Mouse (Mus musculus) right cerebral cortex, adult 2 months (tissue): ENCODE results near the gene Mapk8ip2.
"Not testable (repeated sequence)": the region's sequence is repeated elsewhere in the genome, so short reads cannot be mapped to it uniquely, and the experiment has no call there.

Source experiments
- DNase-seq, 2 experiments: peaks; one replicate each; pipeline ENCODE4 v3.0.0; 2021 to 2022; ENCODE audit warnings: low spot score in 2 of 2

The Mapk8ip2 gene

GRCm38 (mm10) chr15:89453865-89454478, at the start of gene Mapk8ip2:
Mapk8ip2 (plus strand) TSS chr15:89453913.
- peak; percentile 64 to 65 for DNase-seq

DNA sequence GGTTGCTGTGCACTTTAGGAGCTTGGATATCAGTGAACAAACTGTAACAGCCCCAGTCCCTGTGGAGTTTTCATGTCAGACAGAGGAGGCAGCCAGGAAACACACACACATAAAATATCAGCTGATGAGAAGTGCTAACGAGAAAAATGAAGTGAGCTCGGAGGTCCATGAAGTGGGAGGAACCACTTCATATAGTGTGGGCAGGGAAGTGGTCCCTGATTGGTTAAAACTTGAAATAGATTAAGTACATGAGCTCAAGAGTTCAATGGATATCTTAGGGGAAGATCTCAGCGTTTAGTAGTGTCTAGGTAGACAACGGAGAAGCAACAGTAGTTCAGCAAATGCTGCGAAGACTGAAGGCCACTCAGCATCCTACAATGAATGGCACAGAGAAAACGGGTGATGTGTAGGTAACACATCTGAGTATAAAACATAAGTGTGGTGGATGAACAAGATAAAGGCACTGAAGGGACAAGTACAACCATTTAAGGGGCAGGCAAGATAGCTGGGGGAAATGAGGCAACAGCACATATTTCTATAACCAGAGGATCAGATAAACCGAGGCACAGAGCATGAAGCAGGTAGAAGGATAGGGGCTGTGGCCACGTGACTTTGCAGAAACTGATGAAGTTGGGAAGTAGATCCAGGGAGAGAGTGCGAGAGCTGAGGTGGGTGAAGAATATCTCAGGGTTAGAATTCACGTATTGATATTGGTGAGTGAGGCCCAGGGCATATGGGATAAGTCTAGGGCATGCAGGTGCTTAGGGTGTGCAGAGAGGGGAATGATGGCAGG, 48.7 kb upstream of the Mapk8ip2 start:
- no peak for DNase-seq

DNA sequence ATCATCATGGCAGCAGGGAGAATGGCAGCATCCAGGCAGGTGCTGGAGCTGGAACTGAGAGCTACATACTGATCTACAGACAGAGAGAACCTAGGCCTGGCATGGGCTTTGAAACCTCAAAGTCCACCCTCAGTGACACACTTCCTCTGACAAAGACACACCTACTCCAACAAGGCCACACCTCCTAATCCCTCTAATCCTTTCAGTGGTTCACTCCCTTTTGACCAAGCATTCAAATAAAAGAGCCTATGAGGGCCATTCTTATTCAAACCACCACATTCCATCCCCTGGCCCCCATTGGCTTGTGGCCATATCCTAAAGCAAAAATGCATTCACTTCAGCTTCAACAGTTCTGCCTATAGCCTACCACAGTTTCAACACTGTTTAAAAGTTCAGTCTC, 47.0 kb upstream of the Mapk8ip2 start:
- DNase-seq = no peak

GRCm38 (mm10) chr15:89410118-89410517, 43.6 kb upstream of the Mapk8ip2 start, which contains the start of gene Syce3:
Syce3 (minus strand) TSS chr15:89410503.
- DNase-seq = no peak

DNA sequence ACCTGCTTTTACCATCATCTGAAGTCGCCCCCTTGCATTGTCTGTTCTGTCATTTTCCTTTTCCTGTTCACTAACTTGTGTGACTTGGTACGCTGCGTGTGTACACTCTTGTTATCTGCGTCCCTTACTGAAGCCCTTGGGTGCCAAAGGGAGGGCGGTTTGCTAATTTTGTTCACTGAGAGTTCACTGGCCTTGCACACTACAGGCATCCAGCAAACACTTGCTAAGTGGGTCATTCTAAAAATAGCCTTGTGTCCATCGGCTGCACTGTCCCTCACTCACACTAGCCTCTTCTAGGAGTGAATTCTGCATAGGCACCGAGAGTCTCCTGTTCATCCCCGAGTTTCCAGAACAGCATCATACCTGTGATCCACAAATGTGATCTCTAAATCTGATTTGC, 38.4 kb upstream of the Mapk8ip2 start:
- DNase-seq = no peak

DNA sequence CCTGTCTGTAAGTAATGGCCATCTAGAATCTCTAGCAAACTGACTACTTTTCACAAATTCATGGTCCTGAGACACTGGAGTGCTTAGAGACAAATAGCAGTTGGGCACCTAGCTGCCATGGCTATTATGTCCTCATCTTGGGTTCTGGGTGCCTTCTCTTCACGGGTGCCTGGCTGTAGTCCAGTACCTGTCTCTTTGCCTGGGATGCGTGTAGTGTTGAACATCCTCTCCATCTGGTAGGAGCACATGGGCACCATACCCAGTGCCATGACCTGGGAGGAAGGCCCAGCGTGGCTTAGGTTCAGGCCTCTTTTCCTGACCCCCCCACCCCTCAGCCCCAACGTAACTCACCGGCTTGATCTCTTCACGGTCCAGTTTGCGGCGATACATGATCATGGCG, 31.8 kb upstream of the Mapk8ip2 start:
- no peak for DNase-seq

DNA sequence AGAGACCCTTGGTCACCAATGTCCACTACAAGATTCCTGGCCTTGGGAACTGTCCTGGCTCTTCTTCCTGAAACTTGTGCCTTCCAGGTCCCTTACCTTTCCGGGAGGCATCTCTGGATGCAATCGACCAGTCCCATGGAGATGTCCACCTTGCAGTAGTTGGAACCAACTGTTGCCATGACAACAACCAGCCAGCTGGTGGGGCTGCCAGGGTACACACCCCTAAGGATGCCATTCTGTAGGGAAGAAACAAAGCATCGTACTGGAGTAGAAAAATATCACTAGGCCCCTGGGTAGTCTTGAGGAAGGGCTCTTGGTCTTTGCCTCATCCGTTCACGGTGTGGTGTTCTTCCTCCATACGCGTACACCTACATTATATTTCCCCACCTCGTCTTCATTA, 29.1 kb upstream of the Mapk8ip2 start:
- DNase-seq = no peak

DNA sequence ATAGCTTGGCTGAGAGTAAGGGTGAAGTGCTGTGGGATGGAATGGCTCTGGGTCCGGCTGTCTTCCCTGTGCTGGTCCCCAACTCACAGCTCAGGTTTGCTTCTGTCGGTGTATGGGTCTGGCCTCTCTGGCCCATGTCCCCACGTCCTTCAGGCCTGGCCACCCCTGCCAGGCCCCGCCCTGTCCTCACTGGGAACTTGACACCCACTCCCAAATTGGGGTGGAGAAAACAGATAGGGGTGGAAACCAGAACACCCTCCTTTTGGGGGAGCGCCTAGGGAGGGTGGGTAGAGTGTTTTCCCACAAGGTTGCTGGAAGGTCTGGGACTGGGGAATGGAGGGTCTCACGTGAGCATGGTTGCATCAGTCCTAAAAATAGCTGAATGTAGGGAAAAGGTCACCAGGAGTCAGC, 28.0 kb upstream of the Mapk8ip2 start, which contains the start of gene Cpt1b:
Gene Cpt1b, minus strand, starts transcription at position 153 of the 411 bp plus-strand sequence.
- no peak for DNase-seq

- DNase-seq = no peak
Observed at GRCm38 (mm10) chr15:89426716-89427115, 27.0 kb upstream of the Mapk8ip2 start.

GRCm38 (mm10) chr15:89428136-89428790, 25.4 kb upstream of the Mapk8ip2 start:
- no peak for DNase-seq

GRCm38 (mm10) chr15:89428821-89429351, 24.8 kb upstream of the Mapk8ip2 start:
- no peak for DNase-seq

DNA sequence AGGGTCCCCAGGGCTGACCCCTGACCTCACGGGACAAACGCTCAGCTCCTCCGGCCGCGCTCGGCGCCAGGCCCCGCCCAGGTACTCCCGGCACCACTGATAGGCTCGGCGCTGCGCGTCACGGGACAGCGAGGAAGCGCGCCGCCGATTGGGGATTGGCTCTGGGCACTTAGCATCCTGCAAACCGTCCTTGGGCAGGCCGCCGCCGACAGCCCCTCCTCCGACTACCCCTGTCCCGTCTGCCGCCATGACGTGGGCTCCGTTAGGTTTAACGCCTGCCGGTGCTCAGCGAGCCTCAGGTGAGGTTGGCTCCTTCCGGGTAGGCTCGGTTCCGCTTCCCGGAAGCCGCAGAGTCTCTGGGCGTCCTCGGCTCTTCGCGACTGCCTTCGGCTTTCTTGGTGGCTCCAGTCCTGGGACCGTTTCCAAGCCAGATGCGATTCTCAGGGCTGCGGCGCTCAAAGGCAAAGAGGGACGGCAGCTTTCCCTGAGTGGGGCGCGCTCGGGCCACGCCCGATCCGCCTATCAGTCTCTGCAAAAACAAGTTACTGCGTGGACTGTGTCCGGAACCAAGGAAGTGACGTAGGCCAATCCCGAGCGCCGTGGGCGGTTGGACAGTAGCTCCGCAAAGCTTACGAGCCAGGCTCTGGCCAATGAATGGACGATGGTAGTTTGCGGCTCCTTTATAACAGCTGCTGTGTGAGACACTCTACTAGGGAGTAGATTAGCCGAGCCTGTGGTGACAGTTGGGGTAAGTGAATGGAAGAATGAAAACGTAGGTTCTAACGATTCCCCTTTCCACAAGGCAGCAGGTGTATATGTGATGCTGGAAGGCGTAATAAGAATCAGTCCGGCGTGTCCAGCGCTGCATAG, 24.1 kb upstream of the Mapk8ip2 start, which contains the start of the genes C730034F03Rik, Gm44502 and Chkb:
Gene C730034F03Rik, plus strand, starts transcription at position 238 of the 870 bp plus-strand sequence.
Gene Gm44502, minus strand, starts transcription at position 345 of the 870 bp plus-strand sequence.
Gene Chkb, minus strand, starts transcription at position 557 of the 870 bp plus-strand sequence.
- peak; percentile 95 to 99 for DNase-seq

DNA sequence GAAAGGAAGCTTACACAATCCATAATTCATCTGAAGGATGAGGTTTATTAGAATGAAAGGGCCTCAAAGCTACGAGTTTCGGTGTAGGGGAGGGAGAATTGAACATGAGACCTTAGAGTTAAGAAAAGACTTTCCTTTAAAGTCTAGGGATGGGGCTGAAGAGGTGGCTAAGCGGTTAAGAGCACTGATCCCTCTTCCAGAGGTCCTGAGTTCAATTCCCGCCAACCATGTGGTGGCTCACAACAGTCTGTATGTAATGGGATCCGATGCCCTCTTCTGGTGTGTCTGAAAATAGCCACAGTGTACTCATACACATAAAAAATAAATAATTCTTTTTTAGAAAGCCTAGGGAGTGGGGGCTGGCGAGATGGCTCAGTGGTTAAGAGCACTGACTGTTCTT, 23.4 kb upstream of the Mapk8ip2 start:
- DNase-seq = no peak

DNA sequence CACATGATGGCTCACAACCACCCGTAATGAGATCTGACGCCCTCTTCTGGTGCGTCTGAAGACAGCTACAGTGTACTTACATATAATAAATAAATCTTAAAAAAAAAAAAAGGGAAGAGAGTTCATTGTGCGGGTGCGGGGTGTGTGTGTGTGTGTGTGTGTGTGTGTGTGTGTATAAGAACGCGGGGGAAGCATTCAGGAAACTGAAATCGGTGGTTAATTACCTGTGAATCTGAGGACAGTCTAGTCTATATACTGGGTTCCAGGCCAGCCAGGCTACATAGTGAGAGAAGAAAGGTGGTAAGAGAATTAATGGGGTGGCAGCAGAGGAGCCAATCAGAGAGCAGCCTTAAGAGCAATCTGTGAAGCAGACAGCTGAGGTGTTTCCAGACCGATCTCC, 22.9 kb upstream of the Mapk8ip2 start:
- DNase-seq = not testable (repeated sequence)

DNA sequence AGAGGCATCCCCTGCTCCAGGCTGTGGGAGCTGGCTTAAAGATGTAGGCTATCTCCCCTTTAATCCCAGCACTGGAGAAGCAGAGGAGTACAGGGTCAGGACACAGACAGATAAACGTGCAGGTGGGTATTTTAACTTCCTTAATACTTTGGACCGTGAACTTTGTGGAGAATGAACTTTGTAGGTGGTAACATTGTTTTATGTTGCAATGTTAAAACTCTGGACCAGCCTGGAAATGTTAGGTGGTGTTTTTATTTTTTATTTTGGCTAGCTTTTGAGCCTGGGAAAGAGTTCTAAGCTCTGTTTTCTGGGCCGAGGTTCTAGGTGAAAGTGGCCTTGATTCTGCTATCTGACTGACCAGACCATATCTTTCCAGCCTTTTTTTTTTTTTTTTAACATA, 22.4 kb upstream of the Mapk8ip2 start:
- DNase-seq = no peak

GRCm38 (mm10) chr15:89431806-89432205, 21.9 kb upstream of the Mapk8ip2 start:
- no peak for DNase-seq

GRCm38 (mm10) chr15:89432946-89433345, 20.8 kb upstream of the Mapk8ip2 start:
- DNase-seq = no peak

DNA sequence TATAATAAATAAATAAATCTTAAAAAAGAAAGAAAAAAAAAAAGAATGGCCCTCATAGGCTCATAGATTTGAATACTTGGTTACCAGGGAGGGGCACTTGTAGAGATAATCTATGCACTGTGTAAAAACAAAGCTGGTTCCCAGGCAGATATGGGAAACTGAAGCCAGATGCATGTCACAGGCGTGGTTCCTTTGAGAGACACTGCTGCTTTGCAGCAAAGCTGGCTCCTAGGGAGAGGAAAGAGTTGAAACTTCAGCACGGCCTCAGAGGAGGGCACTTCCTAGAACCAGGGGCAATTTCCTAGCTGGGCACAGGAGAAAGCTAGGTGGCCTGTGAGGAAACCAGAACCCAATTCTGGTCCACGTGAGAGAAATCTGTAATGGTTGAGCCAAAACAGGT, 19.6 kb upstream of the Mapk8ip2 start:
- DNase-seq = no peak

GRCm38 (mm10) chr15:89435878-89436277, 17.8 kb upstream of the Mapk8ip2 start:
- DNase-seq = no peak

DNA sequence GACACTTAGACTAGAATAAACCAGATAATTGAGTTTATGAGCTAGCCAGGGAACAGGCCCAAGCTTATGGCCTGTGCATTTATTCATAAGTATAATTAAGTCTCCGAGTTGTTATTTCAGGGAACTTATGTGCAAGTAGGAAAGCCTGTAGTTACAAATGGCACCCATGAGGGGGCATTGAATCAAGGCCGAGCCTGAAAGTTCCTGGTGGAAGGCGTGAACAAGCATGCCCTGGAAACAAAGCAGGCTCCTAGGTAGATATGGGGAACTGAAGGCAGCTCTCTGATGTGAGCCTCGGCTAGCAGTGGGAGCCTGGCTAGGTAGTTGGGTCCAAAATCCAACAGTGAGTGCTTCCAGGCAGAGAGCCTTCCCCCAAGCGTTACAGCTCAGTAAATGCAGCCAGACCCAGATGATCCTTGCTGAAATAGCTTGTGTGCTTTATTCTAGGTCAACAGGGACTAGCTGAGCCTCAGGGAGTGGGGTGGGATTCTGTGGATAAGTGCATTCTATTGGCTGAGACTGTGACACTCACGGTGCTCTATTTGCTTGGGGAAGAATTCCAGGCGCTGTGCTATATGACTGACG, 11.1 kb upstream of the Mapk8ip2 start:
- DNase-seq = no peak
